Mouse (Mus musculus) testis, postnatal 14 days (tissue): Measurements from ENCODE around the gene Col27a1.
"Not testable (repeated sequence)": the region's sequence is repeated elsewhere in the genome, so short reads cannot be mapped to it uniquely, and the experiment has no call there.

ENCODE experiments used
- DNase-seq: peaks from one replicate; pipeline ENCODE4 v3.0.0; 2021; ENCODE audit warnings: low spot score

Col27a1 gene

DNA sequence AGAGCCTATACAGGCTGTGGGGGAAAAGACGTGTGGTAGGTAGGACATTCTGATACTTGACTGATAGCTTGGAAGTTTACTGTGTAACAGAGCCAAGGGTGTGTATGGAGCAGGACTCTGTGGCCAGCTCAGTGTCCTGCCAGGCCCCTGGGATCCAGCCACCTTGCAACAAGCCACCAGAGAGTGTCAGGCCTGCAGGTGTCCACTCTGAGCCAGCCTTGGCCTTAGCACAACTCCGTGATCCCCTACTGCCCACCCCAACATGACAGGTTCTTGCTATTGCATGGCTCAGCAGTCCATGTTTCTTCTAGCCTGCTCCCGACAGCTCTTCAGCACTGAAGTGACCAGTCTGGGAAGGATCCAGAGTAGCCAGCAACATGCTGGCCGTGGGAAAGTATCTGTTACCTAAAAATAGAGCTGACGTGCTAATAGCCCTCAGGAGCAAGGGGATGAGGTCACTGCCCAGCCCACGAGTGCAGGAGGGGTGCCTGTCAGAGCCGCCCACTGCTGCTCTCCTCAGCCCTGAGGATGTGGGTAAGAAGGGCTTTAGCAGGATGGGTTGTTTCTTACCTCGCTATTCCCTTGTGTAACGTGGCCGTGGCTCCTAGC is 96.5 kb downstream of the Col27a1 start:
- DNase-seq: no peak

DNA sequence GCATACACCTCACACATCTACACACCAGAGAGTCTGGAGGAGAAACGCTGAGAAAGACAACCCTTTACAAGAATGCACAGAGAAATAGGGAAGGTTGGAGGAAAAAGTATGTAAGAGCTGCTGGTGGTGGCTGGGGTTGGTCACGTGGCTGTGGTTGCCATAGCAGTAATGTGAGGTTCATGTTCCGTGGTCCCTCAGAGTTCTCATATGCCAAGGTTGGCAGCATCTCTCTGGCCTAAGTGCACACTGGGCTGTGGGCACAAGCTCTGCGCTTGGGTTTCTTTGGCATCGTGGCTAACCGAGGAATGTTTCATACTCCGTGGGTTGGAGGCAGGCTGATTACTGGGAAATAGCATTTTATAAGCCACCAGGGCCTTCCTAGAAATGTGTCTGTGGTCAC is 97.6 kb downstream of the Col27a1 start:
- no peak for DNase-seq

DNA sequence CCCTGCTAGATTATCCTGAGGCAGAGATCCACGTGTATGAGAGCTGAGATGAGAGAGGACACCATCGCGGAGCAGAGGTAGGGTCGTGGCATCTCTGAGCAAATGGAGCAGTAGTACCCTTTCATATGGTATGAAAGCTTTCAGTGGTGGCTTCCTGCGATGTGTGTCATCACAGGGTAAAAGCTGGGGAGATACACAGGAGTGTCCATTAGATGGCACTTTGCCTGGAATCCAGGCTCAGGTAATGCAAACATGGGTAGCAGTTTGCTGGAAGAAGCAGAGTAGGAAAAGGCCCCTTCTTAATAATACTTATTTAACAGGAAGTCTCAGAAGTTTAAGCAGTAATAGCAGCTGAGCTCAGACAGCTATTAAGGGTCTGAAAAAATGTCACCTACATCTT is 100.3 kb downstream of the Col27a1 start:
- DNase-seq: no peak

DNA sequence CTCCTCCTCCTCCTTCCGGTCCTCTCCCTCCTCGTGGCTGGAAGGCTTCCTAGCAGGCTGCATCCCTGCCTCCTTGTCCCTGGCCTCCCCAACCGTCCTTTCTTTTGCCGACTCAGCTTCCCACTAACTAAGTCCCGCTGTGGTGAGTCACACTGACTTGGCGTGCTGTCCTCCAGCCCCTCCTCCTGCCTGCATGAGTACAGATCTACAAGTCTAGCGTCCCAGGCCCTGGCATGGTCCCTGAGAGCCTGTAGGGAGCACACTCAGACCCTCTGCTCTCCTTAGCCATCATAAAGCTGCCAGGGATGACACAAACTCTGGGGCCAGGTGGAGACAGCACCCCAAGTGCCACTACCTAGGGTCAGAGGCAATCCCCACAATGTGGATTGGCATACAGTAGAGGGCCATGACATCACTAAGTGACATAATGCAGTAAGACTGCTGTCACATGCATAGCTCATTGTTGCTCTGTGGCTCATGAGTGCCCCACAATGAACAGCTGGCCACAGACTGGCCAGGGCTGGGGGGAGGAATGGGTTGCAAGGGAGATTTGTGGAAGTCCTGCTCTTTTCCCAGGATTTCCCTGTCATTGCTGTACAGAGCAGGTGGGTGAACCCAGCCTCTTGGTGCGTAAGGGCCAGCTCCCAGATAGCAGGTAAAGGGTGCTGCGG is 102.4 kb downstream of the Col27a1 start:
- peak; percentile 52 for DNase-seq

DNA sequence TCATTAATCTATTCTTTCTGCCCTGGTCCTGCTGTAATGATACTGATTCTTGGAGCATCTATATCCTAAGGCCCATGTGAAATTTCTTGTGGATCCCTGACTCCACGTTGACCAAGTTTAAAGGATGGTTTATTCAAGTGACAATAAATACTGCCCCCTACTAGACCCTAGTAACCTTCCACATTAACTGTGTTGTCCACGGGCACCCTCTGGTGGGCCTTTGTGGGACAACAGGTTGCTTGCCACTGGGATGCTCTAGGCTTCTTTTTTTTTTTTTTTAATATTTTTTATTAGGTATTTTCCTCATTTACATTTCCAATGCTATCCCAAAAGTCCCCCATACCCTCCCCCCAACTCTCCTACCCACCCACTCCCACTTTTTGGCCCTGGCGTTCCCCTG is 105.8 kb downstream of the Col27a1 start:
- DNase-seq: not testable (repeated sequence)

DNA sequence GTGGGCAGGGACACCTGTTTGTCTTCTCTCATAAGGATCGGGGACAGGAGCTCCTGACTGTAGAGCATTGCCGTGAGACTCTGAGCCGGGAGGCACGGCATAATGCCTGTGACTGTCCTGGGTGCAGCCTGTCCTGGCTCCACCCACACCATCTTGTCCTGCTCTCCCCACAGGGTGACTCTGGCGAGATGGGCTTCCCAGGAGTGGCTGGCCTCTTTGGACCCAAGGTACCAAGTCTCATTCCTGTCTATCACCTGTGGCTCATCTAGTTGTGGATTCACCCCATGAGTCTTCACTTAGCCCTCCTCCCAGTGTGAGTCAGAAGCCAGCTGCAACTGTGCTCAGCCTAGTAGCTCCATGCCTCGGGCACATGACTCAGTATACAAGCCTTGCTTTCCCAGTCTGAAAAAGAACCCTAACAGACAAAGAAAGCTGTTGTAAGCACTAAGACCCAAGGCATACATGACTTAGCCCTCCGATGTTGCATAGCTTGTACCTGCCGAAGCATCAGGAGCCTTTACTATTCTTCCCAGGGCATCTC is 109.5 kb downstream of the Col27a1 start:
- DNase-seq: no peak

DNA sequence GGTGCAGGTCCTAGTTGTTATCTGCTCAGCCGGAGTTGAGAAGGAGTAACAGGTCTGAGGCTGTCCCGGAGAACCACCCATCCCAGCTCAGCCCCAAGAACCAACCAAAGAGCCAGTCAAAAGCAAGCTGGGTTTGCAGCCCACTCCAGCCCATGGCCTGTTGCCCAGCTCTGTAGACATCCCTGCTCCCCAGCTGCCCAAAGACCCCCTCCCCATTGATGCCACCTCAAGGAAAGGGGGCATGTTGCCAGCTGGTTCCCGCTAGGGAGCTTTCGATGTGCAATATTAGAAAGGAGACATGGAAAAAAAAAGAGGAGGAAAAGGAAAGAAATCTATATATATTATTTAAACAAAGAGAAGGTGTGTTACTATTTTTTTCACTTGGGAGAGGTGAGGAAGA is 119.6 kb downstream of the Col27a1 start:
- no peak for DNase-seq

DNA sequence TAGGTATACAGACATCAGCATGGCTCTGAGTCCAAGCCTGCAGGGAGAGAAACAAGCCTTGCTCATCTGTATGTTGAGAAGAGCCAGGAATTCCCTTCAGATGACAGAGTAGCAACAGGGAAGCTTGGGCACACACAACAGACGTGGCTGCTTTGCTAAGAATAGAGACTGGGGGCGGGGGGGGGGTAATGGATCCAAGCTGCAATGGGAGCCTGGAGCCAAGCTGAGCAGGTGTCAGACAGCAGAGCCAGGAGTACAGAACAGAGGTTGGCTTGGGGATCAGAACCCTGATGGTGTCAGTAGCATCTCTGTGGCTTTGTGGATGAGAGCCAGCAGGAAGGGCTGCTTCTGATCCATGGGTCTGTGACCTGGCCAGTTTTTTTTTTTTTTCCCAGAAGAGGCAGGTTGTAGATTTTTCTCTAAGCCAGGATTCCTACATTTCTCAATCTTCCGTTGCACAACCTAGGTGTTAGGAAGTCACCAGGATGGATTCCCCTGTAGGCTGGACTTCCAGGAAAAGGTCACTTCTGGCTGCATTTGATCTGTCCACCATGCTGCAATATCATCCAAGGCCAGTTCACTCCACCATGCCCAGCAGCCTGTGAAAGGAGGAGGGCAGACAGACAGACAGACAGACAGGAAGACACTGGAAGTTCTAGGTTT is 124.7 kb downstream of the Col27a1 start:
- DNase-seq: no peak

DNA sequence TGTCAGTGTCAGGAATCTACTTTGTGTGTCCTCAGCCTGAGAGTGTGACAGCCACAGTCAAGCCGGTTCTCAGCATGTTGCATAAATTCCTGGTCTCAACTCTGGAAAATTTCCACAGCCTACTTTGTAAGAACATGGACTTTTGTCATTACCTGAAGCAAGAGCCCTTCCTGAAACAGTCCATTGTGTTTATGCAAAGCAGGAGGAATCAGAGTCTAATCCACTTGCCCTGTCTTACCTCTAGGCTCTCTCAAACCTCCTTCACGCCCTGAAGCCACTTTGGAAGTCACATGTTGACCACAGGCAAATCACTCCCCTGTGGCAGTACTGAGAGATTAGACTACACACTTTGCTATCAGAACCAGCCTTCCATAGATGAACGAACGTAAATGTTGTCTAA is 128.7 kb downstream of the Col27a1 start:
- no peak for DNase-seq

DNA sequence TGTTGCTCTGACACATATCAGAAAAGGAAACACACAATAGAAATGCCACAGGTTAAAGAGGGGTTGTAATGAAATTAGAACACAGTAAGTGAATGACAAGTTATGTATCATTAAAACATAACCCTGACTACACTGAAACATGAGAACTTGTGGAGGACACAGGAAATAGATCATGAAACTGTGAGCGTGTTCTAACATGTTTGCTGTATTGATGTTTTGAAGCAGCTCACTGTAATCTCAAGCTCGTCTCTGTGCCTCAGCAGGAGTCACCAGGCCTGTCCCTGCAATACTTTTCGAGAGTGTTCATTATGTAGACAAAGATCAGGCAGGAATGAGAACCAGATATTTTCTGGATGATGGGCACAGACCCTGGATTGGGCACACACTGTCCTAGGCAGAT is 129.8 kb downstream of the Col27a1 start:
- no peak for DNase-seq

DNA sequence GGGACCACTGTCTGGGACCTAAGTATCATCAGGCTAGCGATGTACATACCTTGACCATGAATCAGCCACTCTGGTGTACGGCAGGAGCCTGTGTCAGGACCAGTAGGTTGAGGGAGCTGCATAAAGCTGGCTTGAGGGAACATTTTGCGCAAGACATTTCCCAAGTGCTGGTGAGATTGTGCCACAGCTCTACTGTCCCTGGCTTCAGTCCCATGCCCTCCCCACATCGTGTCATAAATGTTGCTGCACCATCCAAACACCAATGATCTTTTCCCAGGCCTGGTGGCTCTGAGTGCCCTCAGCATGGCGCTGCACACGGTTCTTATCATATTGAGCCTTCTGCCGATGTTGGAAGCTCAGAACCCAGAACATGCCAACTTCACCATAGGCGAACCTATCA is 130.5 kb downstream of the Col27a1 start, which contains the start of gene Orm1:
Gene Orm1, plus strand, starts transcription at position 266 of the 400 bp plus-strand sequence.
- DNase-seq: no peak

DNA sequence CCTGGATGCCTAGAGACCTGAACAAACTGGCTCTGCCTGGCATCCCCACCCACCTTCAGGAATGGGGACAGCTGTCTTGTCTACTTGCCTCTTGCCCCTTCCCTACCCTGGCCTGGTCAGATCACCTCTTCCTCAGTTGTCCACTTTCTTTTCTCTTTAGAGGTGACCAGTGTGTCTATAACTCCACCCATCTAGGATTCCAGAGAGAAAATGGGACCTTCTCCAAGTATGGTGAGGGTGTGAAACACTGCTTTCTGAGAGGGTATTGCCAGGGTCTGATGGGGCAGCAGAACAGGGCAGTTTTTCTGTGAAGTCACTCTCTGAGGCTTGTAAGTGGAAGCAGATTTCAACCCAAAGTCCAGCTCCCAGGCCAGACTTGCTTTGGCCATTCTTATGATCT is 131.5 kb downstream of the Col27a1 start:
- no peak for DNase-seq

DNA sequence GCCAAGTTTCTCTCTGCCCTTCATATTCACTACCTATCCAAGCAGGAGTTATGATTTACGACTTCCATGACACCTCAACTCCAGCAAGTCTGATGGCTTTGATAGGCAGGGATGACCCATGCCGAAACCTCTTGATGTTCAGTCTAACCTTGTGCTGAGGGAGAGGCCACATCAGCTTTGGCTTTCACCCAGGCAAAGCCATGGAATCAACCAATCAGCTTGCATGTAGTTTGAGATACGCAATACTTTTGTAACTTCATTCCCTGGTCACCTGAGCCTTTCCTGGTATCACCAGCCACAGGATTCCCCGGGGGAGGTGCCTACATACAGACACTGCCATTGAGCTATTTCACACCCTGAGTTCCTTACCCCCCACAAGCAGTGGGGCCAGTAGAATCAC is 132.9 kb downstream of the Col27a1 start:
- DNase-seq: no peak

DNA sequence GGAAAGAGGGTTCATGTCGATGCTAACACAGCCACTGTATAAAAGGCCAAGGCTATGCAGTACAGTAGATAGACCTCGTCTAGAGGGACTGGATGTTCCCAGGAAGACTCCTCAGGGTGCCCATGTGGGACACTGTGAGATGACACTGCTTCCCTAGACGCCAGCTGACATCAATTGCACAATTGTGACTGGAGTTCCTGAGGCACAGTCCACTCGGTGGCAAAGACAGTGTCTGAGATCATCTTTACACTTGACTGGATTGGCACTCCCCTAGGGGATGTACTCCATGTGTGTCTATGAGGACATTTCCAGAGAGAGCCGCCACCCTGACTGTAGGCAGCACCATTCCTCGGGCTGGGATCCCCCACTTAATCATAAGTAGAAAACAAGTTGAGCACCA is 134.7 kb downstream of the Col27a1 start:
- no peak for DNase-seq

DNA sequence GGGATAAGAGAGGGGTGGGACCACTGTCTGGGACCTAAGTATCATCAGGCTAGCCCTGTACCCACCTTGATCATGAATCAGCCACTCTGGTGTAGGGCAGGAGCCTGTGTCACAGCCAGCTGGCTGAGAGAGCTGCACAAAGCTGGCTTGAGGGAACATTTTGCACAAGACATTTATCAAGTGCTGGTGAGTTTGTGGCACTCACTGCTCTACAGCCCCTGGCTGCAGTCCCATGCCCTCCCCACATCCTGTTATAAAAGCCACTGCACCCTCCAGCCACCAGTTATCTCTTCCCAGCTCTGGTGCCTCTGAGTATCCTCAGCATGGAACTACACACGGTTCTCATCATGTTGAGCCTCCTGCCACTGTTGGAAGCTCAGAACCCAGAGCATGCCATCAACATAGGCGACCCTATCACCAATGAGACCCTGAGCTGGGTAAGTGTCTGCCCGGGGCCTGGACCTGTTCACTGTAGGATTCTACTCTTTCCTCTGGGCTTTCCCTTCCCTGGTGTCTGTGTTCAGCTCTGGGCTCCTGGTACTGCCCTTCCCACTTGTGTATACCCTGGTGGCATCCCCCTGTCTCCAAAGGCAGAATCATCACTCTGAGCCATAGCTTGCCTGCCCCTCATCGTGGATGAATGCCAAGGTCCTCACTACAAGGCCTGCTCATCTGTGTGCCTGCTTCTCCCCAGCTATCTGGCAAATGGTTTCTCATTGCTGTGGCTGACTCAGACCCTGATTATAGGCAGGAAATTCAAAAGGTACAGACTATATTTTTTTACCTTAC is 142.3 kb downstream of the Col27a1 start, which contains the start of gene Orm3:
Gene Orm3, plus strand, starts transcription at position 286 of the 789 bp plus-strand sequence.
- DNase-seq: no peak

DNA sequence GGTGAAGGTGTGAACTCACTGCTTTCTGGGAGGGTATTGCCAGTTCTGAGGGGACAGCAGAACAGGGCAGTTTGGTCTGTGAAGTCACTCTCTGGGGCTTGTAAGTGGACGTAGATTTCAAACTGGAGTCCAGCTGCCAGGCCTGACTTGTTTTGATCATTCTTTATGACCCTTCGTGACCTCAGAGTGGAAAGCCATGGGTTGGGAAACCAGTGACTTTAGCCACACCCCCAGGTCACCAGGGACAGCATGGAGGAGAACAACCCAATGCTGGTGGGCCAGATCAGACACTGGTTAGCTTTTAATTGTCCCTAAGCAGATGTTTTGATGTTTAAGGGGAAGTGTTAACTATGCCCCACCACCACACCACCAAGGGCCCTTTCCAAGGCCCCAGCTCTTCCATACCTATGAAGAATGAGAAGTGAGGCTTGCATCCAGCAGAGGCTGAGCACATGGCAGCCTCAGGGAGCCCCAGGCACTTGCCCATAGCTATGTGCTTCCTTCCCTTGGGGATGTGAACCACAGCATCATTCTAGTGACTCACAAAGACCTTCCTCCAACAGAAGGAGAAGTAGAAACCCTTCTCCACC is 143.3 kb downstream of the Col27a1 start:
- no peak for DNase-seq

DNA sequence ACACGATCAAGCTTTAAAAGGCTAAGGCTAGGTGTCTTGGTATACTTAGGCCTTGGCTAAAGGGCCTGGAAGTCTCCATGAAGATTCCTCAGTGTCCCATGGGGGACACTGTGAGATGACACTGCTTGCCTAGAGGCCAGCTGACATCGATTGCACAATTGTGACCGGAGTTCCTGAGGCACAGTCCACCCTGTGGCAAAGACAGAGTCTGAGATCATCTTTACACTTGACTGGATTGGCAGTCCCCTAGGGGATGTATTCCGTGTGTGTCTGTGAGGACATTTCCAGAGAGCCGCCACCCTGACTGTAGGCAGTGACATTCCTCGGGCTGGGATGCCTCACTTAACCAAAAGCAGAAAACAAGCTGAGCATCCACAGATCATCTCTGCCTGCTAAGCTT is 146.1 kb downstream of the Col27a1 start:
- no peak for DNase-seq

DNA sequence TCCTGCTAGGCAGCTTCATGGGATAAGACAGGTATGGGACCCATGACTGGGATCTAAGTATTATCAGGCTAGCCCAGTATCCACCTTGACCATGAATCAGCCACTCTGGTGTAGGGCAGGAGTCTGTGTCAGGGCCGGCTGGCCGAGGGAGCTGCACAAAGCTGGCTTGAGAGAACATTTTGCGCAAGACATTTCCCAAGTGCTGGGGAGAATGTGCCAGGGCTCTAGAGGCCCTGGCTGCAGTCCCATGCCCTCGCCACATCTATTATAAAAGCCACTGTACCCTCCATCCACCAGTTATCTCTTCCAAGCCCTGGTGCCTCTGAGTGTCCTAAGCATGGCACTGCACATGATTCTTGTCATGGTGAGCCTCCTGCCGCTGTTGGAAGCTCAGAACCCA is 148.3 kb downstream of the Col27a1 start, which contains the start of gene Orm2:
Gene Orm2, plus strand, starts transcription at position 300 of the 400 bp plus-strand sequence.
- no peak for DNase-seq

DNA sequence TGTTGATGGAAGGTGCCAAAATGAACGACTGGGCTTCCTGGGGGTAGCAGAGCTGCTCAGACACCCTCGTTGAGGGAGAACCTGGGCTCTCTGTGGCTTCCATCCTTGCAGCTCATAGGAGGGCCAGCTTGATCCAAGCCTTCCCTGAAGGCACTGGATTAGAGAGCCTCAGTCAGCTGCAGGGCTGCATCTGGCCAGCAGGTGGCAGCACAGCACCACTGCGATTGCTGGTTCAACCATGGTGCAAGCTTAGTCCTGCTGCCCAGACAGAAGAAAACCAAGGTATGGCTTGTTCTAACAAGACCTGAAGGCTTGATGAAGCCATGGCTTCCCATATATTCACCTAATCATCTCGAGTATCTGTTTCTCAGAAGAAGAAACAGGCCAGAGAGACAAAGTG is 154.8 kb downstream of the Col27a1 start:
- peak; percentile 67 for DNase-seq

DNA sequence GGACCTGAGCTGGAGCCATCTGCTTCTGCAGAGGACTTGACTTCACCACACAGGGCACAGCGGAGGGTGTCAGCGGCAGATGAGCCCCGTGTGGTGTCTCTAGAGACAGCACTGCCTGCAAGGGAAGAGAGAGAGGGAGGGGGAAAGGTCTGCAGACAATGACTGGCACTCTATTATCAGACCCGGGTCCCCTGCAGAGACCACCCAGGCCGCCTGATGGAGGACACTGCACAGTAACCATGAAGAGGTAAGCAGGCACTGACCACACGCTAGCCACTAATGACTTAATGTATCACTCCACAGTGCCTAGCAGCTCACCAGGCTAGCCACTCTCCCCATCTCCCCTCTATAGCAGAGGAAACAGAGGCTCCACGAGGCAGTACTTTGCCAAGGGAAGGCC is 157.1 kb downstream of the Col27a1 start:
- DNase-seq: no peak

DNA sequence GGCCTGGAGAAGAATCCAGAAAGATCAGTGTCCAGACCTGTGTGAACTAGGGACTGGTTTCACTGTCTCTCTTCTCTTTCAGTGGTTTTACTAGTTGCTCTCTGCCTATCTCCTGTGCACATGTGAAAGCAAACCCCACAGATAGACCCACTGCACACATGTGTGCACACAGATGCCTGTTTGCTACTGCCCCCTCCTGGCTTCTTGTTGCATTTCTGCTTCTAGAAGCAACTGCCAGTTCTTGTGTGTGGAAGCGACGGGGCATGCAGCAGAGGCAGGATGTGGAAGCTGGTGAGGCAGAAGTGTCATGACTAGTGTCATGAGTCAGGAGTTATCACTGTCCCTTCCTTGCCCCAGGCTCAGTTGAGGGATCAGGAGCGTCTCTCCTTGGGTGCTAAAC is 158.1 kb downstream of the Col27a1 start:
- no peak for DNase-seq

DNA sequence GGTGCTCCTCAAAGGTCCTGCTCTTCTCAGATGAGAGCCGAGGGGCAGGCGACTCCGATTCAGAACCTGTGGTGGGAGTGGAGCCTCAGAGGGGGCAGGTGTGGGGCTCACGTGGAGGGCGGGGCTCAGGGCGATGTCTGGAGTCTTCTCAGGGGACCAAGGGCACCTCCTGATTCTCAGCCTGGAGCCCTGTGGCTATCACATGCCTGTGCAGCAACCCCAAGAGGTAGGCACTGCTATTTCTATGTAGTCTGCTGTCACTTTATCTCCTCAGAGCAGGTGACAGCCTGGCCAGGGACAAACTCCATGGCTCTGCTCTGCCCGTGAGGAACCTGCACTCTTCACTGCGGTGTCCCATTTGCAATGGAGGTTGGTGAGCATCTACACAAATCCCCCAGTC is 159.6 kb downstream of the Col27a1 start:
- DNase-seq: no peak
